Mouse (Mus musculus): ENCODE results near the gene Wdr35.

Gene Wdr35

GRCm38 (mm10) chr12:8969828-8970227 is 3.9 kb upstream of the Wdr35 start:
- CTCF ChIA-PET = interaction anchor here in 3 of 4 experiments (0.6 to 1.1 kb wide), 3 partner anchors 13 to 312 kb away, joined by 3 to 6 read pairs (median 4); no protein-coding TSS in a partner anchor
- POLR2A ChIA-PET = interaction anchor here in 3 of 4 experiments (0.5 to 1.3 kb wide), 10 partner anchors 10 to 84 kb away, joined by 3 to 6 read pairs (median 4); partner anchors contain the start of gene Ttc32 (in 1 of the 3)

GRCm38 (mm10) chr12:8975076-8975475 is 1.4 kb downstream of the Wdr35 start:
- CTCF ChIA-PET = interaction anchor here in 1 of 4 experiments (0.6 kb wide), 1 partner anchor 76 kb away, joined by 5 read pairs; no protein-coding TSS in a partner anchor
- POLR2A ChIA-PET = interaction anchor here in 2 of 4 experiments (1.2 to 2.1 kb wide), 5 partner anchors 21 to 203 kb away, joined by 3 to 12 read pairs (median 5); no protein-coding TSS in a partner anchor

- ChIA-PET POLR2A (interaction anchor here in 2 of 4 experiments (1.0 to 1.6 kb wide), 4 partner anchors 9 to 37 kb away, joined by 3 to 5 read pairs (median 4); partner anchors contain the start of gene Wdr35 (in 1 of the 2)), CTCF (interaction anchor here in 2 of 4 experiments (0.6 to 0.7 kb wide), 2 partner anchors 9 kb away, joined by 3 to 19 read pairs; no protein-coding TSS in a partner anchor)
Measured at GRCm38 (mm10) chr12:8993231-8993630, 19.5 kb downstream of the Wdr35 start.

GRCm38 (mm10) chr12:8998318-8998717 is 24.6 kb downstream of the Wdr35 start:
- POLR2A ChIA-PET = no interaction called here
- CTCF ChIA-PET = no interaction called here

GRCm38 (mm10) chr12:9002038-9002648 is 28.5 kb downstream of the Wdr35 start:
- POLR2A ChIA-PET = interaction anchor here in 3 of 4 experiments (0.7 to 1.4 kb wide), 7 partner anchors 9 to 361 kb away, joined by 3 to 7 read pairs (median 4); partner anchors contain the start of gene Ttc32 (in 1 of the 3)
- CTCF ChIA-PET = interaction anchor here (0.6 to 1.5 kb wide), 34 partner anchors 9 to 1573 kb away, joined by 3 to 19 read pairs (median 4); partner anchors contain the start of gene Sdc1 (in 1 of the 4)

GRCm38 (mm10) chr12:9007146-9007545 is 33.5 kb downstream of the Wdr35 start:
- CTCF ChIA-PET = no interaction called here
- POLR2A ChIA-PET = interaction anchor here in 1 of 4 experiments (1.0 kb wide), 1 partner anchor 105 kb away, joined by 3 read pairs; no protein-coding TSS in a partner anchor

GRCm38 (mm10) chr12:9007811-9008210 is 34.1 kb downstream of the Wdr35 start:
- ChIA-PET POLR2A (no interaction called here), CTCF (no interaction called here)

GRCm38 (mm10) chr12:9010311-9010710 is 36.6 kb downstream of the Wdr35 start:
- ChIA-PET POLR2A (interaction anchor here in 2 of 4 experiments (0.7 to 1.2 kb wide), 5 partner anchors 94 to 1738 kb away, joined by 3 to 4 read pairs (median 3); partner anchors contain the start of gene Rhob (in 1 of the 2)), CTCF (interaction anchor here in 1 of 4 experiments (0.5 to 1.7 kb wide), 2 partner anchors 239 to 1428 kb away, joined by 4 to 7 read pairs; partner anchors contain the start of gene Sdc1)

- ChIA-PET POLR2A (interaction anchor here in 2 of 4 experiments (0.5 to 2.6 kb wide), 3 partner anchors 14 to 77 kb away, joined by 4 to 7 read pairs (median 5); partner anchors contain the start of gene Ttc32 (in 2 of the 2)), CTCF (no interaction called here)
Measured at GRCm38 (mm10) chr12:9016376-9016775, 42.7 kb downstream of the Wdr35 start.

GRCm38 (mm10) chr12:9020431-9020830 is 46.7 kb downstream of the Wdr35 start:
- ChIA-PET POLR2A (interaction anchor here in 2 of 4 experiments (1.0 to 2.1 kb wide), 2 partner anchors 10 kb away, joined by 4 to 6 read pairs; partner anchors contain the start of gene Ttc32 (in 2 of the 2)), CTCF (interaction anchor here in 1 of 4 experiments (1.2 kb wide), 1 partner anchor 85 kb away, joined by 5 read pairs; no protein-coding TSS in a partner anchor)

GRCm38 (mm10) chr12:9020986-9021385 is 47.3 kb downstream of the Wdr35 start:
- ChIA-PET CTCF (interaction anchor here in 2 of 4 experiments (1.2 to 1.3 kb wide), 2 partner anchors 19 to 85 kb away, joined by 5 to 7 read pairs; no protein-coding TSS in a partner anchor), POLR2A (interaction anchor here in 3 of 4 experiments (0.6 to 2.1 kb wide), 4 partner anchors 9 to 206 kb away, joined by 3 to 6 read pairs (median 4); partner anchors contain the start of gene Ttc32 (in 2 of the 3))

- POLR2A ChIA-PET = interaction anchor here in 1 of 4 experiments (0.7 kb wide), 1 partner anchor 42 kb away, joined by 3 read pairs; no protein-coding TSS in a partner anchor
- CTCF ChIA-PET = interaction anchor here in 1 of 4 experiments (1.1 kb wide), 1 partner anchor 254 kb away, joined by 6 read pairs; no protein-coding TSS in a partner anchor
Measured at GRCm38 (mm10) chr12:9023031-9023430, 49.3 kb downstream of the Wdr35 start.

GRCm38 (mm10) chr12:9024071-9024470 is 50.4 kb downstream of the Wdr35 start:
- POLR2A ChIA-PET = no interaction called here

GRCm38 (mm10) chr12:9024736-9025135 is 51.0 kb downstream of the Wdr35 start:
- ChIA-PET CTCF (interaction anchor here in 1 of 4 experiments (0.6 kb wide), 1 partner anchor 89 kb away, joined by 4 read pairs; no protein-coding TSS in a partner anchor), POLR2A (no interaction called here)

More at GRCm38 (mm10) chr12:9024071-9024470, 50.4 kb downstream of the Wdr35 start:
- CTCF ChIA-PET = interaction anchor here in 1 of 4 experiments (0.6 kb wide), 1 partner anchor 89 kb away, joined by 4 read pairs; no protein-coding TSS in a partner anchor

- POLR2A ChIA-PET = no interaction called here
- CTCF ChIA-PET = no interaction called here
Measured at GRCm38 (mm10) chr12:9026843-9027242, 53.2 kb downstream of the Wdr35 start.

- ChIA-PET POLR2A (interaction anchor here in 3 of 4 experiments (0.6 to 2.9 kb wide), 16 partner anchors 13 to 507 kb away, joined by 3 to 20 read pairs (median 5); partner anchors contain the start of genes Sdc1 (in 1 of the 3) and Wdr35 (in 1 of the 3)), CTCF (interaction anchor here in 1 of 4 experiments (1.3 to 2.2 kb wide), 2 partner anchors 27 to 257 kb away, joined by 3 to 7 read pairs; partner anchors contain the start of gene Sdc1)
Measured at GRCm38 (mm10) chr12:9028816-9029215, 55.1 kb downstream of the Wdr35 start.

- ChIA-PET POLR2A (interaction anchor here in 3 of 4 experiments (0.6 to 2.9 kb wide), 37 partner anchors 8 to 530 kb away, joined by 3 to 34 read pairs (median 5); partner anchors contain the start of genes Wdr35 (in 3 of the 3), Rhob (in 2 of the 3) and Sdc1 (in 2 of the 3)), CTCF (interaction anchor here in 3 of 4 experiments (0.6 to 2.2 kb wide), 7 partner anchors 27 to 1198 kb away, joined by 3 to 14 read pairs (median 5); partner anchors contain the start of genes Sdc1 (in 2 of the 3) and Rhob (in 1 of the 3))
Measured at GRCm38 (mm10) chr12:9029506-9029887, 55.8 kb downstream of the Wdr35 start.
